Mouse (Mus musculus) heart, embryonic 14.5 days (tissue): Measurements from ENCODE around the gene Sub1. TPM values are rescaled to one million over a fixed set of nuclear protein-coding genes. Genes with fewer than 3 reads are reported as not detected.

ENCODE experiments used
- ATAC-seq: fragments of 200-750 bp; cut with Nextera tagmentation; 2 replicates; pipeline ENCODE4 v1.8.0; 2017; ENCODE audit warnings: low read depth, moderate TSS enrichment; ENCODE audit not compliant: insufficient number of reproducible peaks, insufficient read depth, low FRiP score
- H3K27ac ChIP-seq, 2 experiments: fragments of 200-500 bp in 1 of 2; fragments of 300-500 bp in 1 of 2; sonication (generic) in 1 of 2; replicated peaks in 1 of 2; 2 replicates each; pipeline ENCODE4 v1.5.1; 2012 to 2014; ENCODE audit warnings: low read depth in 2 of 2, low read length in 2 of 2, control low read depth in 1 of 2, mild to moderate bottlenecking in 1 of 2, mixed read lengths in 1 of 2; ENCODE audit not compliant: control insufficient read depth in 1 of 2, insufficient read depth in 1 of 2
- H3K27me3 ChIP-seq: fragments of 300-500 bp; sonication (generic); 2 replicates; pipeline ENCODE4 v1.6.1; 2014; ENCODE audit warnings: mild to moderate bottlenecking, low read length, control low read depth; ENCODE audit not compliant: control insufficient read depth, insufficient read depth
- H3K36me3 ChIP-seq: fragments of 300-500 bp; sonication (generic); 2 replicates; pipeline ENCODE4 v1.6.1; 2014; ENCODE audit warnings: mild to moderate bottlenecking, control low read depth, low read length, mixed read lengths; ENCODE audit not compliant: control insufficient read depth, insufficient read depth
- H3K4me1 ChIP-seq, 2 experiments: fragments of 200-500 bp in 1 of 2; fragments of 300-500 bp in 1 of 2; sonication (generic) in 1 of 2; 2 replicates each; pipeline ENCODE4 v1.6.1; 2012 to 2014; ENCODE audit warnings: low read length in 2 of 2, control low read depth in 1 of 2, mixed read lengths in 1 of 2; ENCODE audit not compliant: control insufficient read depth in 2 of 2, insufficient read depth in 2 of 2
- H3K4me2 ChIP-seq: fragments of 300-500 bp; sonication (generic); 2 replicates; pipeline ENCODE4 v1.6.1; 2014; ENCODE audit warnings: mild to moderate bottlenecking, low read length
- H3K4me3 ChIP-seq, 2 experiments: fragments of 200-500 bp in 1 of 2; fragments of 300-500 bp in 1 of 2; sonication (generic) in 1 of 2; 2 replicates each; pipeline ENCODE4 v1.5.1; 2012 to 2014; ENCODE audit warnings: low read length in 2 of 2, mild to moderate bottlenecking in 2 of 2, control low read depth in 1 of 2, low read depth in 1 of 2, moderate library complexity in 1 of 2; ENCODE audit not compliant: control insufficient read depth in 1 of 2, insufficient read depth in 1 of 2
- H3K9ac ChIP-seq: fragments of 300-500 bp; sonication (generic); 2 replicates; pipeline ENCODE4 v1.6.1; 2014; ENCODE audit warnings: mild to moderate bottlenecking, low read length
- H3K9me3 ChIP-seq: fragments of 300-500 bp; sonication (generic); 2 replicates; pipeline ENCODE4 v1.6.1; 2016; ENCODE audit warnings: low read length, control low read depth; ENCODE audit not compliant: control insufficient read depth
- WGBS: fragments of 180-500 bp; shearing (Covaris S2); extraction: QIAGEN DNeasy Blood & Tissue Kit; methylation state at CpG from one replicate; pipeline ENCODE4 v1.1.7; 2014; 5-methylcytosine and 5-hydroxymethylcytosine counted together
- polyA plus RNA-seq: library from polyadenylated mRNA; unstranded; fragments of >200 nt; fragmentation: Nextera tagmentation; extraction: Ambion mirVana; gene quantifications from 2 replicates; pipeline ENCODE4 v1.2.1, GENCODE M21; 2014

Sub1 gene
- polyA plus RNA-seq, 1 experiment from 2014 or later, result 520 TPM

- Histone ChIP-seq H3K4me1 (no peaks in the 10 kb centered on the region), H3K4me2 (no peak overlapping the region), H3K27me3 (no peaks in the 10 kb centered on the region), H3K4me3 (no peak overlapping the region), H3K27ac (no peak overlapping the region), H3K36me3 (no peaks in the 10 kb centered on the region), H3K9me3 (no peaks in the 10 kb centered on the region), H3K9ac (no peak overlapping the region)
- WGBS, result 43% methylated on average over 4 of the region's 4 CpGs
- no peak for ATAC-seq
These were observed 37.5 kb upstream of the Sub1 start for GRCm38 (mm10) chr15:12034317-12034716.

GRCm38 (mm10) chr15:12033155-12033554, 36.4 kb upstream of the Sub1 start:
- Histone ChIP-seq H3K27ac (no peak overlapping the region), H3K9me3 (no peaks in the 10 kb centered on the region), H3K9ac (no peak overlapping the region), H3K4me1 (no peaks in the 10 kb centered on the region), H3K36me3 (no peaks in the 10 kb centered on the region), H3K4me2 (no peak overlapping the region), H3K27me3 (no peaks in the 10 kb centered on the region), H3K4me3 (no peak overlapping the region)
- no peak for ATAC-seq

DNA sequence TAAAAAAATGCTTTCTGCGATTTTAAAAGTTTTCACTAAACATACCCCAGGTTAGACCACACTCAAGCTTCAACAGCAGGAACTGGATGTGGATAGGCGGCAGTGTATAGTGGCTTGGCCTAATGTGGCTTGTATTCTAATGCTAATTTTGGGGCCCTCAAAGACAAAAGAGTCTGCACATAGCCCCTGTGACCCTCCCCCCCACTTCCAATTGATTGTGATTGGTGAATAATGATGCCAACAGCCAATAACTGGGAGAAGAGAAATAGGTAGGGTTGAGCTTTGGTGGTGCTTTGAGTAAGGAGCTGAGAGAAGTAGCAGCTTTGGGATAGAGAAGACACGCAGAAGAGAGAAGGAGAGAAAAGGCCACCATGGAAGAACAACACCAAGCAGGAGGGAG, 35.7 kb upstream of the Sub1 start:
- no peaks in the 10 kb centered on the region for H3K27me3 ChIP-seq
- H3K4me1 ChIP-seq, result peaks cover 1 to 2% of the 10 kb centered on the region in 2 experiments; a peak in 1 of 4 replicates
- WGBS, result 90% methylated on average over 3 of the region's 3 CpGs
- no peaks in the 10 kb centered on the region for H3K9me3 ChIP-seq
- no peak overlapping the region for H3K27ac ChIP-seq
- no peak overlapping the region for H3K4me2 ChIP-seq
- H3K9ac ChIP-seq, result no peak overlapping the region
- no peaks in the 10 kb centered on the region for H3K36me3 ChIP-seq
- no peak for ATAC-seq
- no peak overlapping the region for H3K4me3 ChIP-seq

- Histone ChIP-seq H3K9me3 (no peaks in the 10 kb centered on the region), H3K36me3 (no peaks in the 10 kb centered on the region), H3K4me3 (no peak overlapping the region), H3K4me2 (no peak overlapping the region), H3K27ac (no peak overlapping the region), H3K4me1 (peaks cover 2 to 5% of the 10 kb centered on the region in 2 experiments; a peak in 2 of 4 replicates), H3K27me3 (no peaks in the 10 kb centered on the region), H3K9ac (no peak overlapping the region)
- 87% methylated on average over 8 of the region's 8 CpGs for WGBS
- no peak for ATAC-seq
These were observed 35.1 kb upstream of the Sub1 start for GRCm38 (mm10) chr15:12031861-12032260.

DNA sequence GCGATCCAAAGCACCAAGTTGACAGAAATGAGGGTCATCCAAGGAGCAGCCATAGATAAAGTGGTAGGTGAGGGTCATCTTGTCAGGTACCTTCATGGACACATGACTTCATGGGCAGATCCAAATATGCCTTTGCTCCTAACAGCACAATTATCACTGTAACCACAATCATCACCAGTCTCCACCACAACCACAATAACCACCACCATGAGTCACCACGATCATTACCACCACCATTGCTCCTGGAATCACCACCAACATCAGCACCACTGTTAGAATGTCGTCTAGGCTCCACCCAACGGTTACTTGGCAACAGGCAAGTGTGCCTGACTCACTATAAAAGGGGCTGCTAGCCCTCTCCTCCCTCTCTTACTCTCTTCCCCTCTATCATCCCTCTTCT, 33.4 kb upstream of the Sub1 start:
- ATAC-seq, result no peak
- no peaks in the 10 kb centered on the region for H3K36me3 ChIP-seq
- no peak overlapping the region for H3K4me3 ChIP-seq
- H3K27ac ChIP-seq, result no peak overlapping the region
- no peak overlapping the region for H3K9ac ChIP-seq
- no peaks in the 10 kb centered on the region for H3K9me3 ChIP-seq
- H3K27me3 ChIP-seq, result no peaks in the 10 kb centered on the region
- H3K4me1 ChIP-seq, result peaks cover 2 to 5% of the 10 kb centered on the region in 2 experiments; a peak in 2 of 4 replicates
- no peak overlapping the region for H3K4me2 ChIP-seq
- WGBS, result 74% methylated on average over 4 of the region's 4 CpGs

- Histone ChIP-seq H3K27me3 (no peaks in the 10 kb centered on the region), H3K4me2 (no peak overlapping the region), H3K4me3 (no peak overlapping the region), H3K27ac (no peak overlapping the region), H3K36me3 (no peaks in the 10 kb centered on the region), H3K9me3 (no peaks in the 10 kb centered on the region), H3K9ac (no peak overlapping the region), H3K4me1 (peaks cover 2 to 5% of the 10 kb centered on the region in 2 experiments; a peak in 2 of 4 replicates)
- WGBS, result 37% methylated on average over 3 of the region's 3 CpGs
- ATAC-seq, result no peak
These were observed 31.0 kb upstream of the Sub1 start for GRCm38 (mm10) chr15:12027807-12028206.

DNA sequence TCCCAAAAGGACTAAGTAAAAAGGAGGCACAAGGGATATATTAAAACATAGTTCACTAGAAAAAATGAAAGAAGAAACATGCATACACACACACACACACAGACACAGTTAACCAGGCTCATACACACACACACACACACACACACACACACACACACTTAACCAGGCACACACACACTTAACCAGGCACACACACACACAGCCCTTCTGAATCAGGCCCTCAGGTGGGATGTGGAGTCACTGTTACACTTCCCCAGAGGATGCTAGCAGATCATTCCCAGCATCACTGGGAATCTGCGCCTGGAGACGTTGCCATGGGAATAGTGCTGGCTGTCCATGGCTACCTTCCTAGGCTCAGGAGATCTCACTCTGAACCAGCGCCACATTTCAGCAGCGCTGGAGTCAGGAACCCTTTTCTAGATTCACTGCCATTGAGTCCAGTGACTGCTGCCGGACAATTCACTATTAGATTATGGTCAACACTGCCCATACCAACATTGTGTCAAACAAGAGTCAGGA, 30.2 kb upstream of the Sub1 start:
- Histone ChIP-seq H3K4me2 (no peak overlapping the region), H3K4me3 (no peak overlapping the region), H3K9me3 (no peaks in the 10 kb centered on the region), H3K27me3 (no peaks in the 10 kb centered on the region), H3K9ac (no peak overlapping the region), H3K4me1 (peaks cover 2 to 5% of the 10 kb centered on the region in 2 experiments; a peak in 2 of 4 replicates), H3K27ac (no peak overlapping the region), H3K36me3 (no peaks in the 10 kb centered on the region)
- 84% methylated on average over 5 of the region's 5 CpGs for WGBS
- ATAC-seq, result no peak

DNA sequence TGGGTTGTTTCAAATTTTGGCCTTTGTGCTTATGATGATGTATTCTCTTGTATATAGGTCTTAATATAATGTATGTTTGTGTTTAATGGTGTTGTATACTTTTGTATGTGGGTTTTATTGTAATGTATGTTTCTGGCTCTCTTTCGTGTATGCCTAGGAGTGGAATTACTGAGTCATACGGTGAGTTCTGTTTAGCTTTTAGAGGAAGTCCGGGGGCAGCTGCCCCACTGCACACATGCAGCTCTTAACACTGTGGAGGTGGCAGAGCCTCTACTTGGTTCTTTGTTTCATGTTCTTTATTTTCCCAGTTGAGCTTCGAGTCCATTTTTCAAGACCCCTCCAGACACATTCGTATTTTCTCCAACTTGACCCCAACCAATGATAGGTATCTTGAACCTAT, 29.2 kb upstream of the Sub1 start:
- WGBS, result 76% methylated on average over 5 of the region's 5 CpGs
- ATAC-seq, result no peak

More for the DNA sequence above, 29.2 kb upstream of the Sub1 start:
- Histone ChIP-seq H3K9me3 (no peaks in the 10 kb centered on the region), H3K27ac (no peak overlapping the region), H3K4me3 (no peak overlapping the region), H3K36me3 (no peaks in the 10 kb centered on the region), H3K27me3 (no peaks in the 10 kb centered on the region), H3K4me2 (no peak overlapping the region), H3K9ac (no peak overlapping the region), H3K4me1 (peaks cover 2 to 5% of the 10 kb centered on the region in 2 experiments; a peak in 2 of 4 replicates)
